Mouse (Mus musculus) G1E-ER4 (cell line): Measurements from ENCODE around the gene Themis. TPM values are rescaled to one million over a fixed set of nuclear protein-coding genes. Genes with fewer than 3 reads are reported as not detected.

Experiments
- GATA1 ChIP-seq: IDR thresholded peaks from one replicate; pipeline ENCODE4 v1.8.0; 2012; ENCODE audit warnings: low read length, inconsistent platforms
- polyA plus RNA-seq: library from polyadenylated mRNA; stranded (reverse); fragments of >175 nt; gene quantifications from 2 replicates; pipeline ENCODE4 v1.2.3, GENCODE M21; 2012

Gene Themis
- polyA plus RNA-seq, 1 experiment: not detected

GRCm38 (mm10) chr10:28874605-28875004 is 206.4 kb downstream of the Themis start:
- TF ChIP-seq GATA1: no peak

DNA sequence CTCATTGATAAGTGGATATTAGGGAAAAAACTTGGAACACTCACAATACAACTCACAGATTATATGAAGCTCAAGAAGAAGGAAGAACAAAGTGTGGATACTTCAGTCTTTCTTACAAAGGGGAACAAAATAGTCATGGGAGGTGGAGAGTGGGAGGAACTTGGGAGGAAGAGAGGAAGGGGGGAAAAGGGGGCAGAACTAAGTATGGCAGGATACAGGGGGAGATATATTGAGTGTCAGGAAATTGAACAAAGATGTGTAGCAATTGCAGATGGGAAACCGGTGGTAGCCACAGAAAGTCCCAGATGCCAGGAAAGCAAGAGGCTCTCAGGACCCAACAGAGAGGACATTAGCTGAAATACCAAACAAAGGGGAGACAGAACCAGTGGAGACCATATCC is 219.5 kb downstream of the Themis start:
- no peak for TF ChIP-seq GATA1

- TF ChIP-seq GATA1: no peak
Observed at GRCm38 (mm10) chr10:28890886-28891285, 222.7 kb downstream of the Themis start.

GRCm38 (mm10) chr10:28898351-28898750 is 230.2 kb downstream of the Themis start:
- TF ChIP-seq GATA1: no peak
